Mouse (Mus musculus) macrophage (primary cell): ENCODE measurements around the gene Sgce. TPM values are rescaled to one million over a fixed set of nuclear protein-coding genes. Genes with fewer than 3 reads are reported as not detected.
"Not testable (repeated sequence)": the region's sequence is repeated elsewhere in the genome, so short reads cannot be mapped to it uniquely, and the experiment has no call there.

ENCODE experiments used
- H3K27ac ChIP-seq: fragments of 350-480 bp; formaldehyde crosslinking; 2 replicates; pipeline ENCODE4 v1.9.0; 2021
- H3K36me3 ChIP-seq: fragments of 350-480 bp; formaldehyde crosslinking; 2 replicates; pipeline ENCODE4 v1.9.0; 2021; ENCODE audit errors: inconsistent target
- H3K4me3 ChIP-seq: fragments of 350-480 bp; formaldehyde crosslinking; 2 replicates; pipeline ENCODE4 v1.9.0; 2021; ENCODE audit errors: inconsistent target
- H3K79me2 ChIP-seq: fragments of 350-480 bp; formaldehyde crosslinking; 2 replicates; pipeline ENCODE4 v1.9.0; 2021; ENCODE audit errors: inconsistent target
- WGBS: methylation state at CpG from one replicate; pipeline ENCODE4 v1.1.7; 2026; ENCODE audit warnings: inconsistent platforms; ENCODE audit not compliant: missing documents; 5-methylcytosine and 5-hydroxymethylcytosine counted together
- polyA plus RNA-seq: library from polyadenylated mRNA; stranded (reverse); fragments of 250-400 nt; gene quantifications from 3 replicates; pipeline ENCODE4 v1.2.4, GENCODE M21; 2018; ENCODE audit warnings: inconsistent platforms

The Sgce gene
- polyA plus RNA-seq, 1 experiment from 2014 or later, result 0.16 TPM

DNA sequence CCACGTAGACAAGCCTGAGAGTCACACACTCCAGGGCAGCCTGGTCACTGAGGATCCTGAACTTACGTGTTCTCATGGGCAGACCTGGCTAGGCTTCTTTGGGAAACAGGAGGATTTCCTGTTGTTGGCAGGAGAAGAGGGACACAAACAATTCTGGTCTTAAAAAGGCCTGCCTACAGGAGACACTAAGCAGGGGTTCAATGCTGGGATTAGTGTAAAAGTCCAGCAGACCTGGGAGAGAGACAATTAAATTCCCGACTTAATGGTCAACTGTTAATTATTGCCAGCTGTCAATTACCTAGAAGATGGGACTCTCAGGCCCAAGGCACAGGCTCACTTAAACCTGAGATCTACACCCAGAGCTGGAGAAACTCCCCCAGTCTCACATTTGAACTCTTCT is 51.2 kb downstream of the Sgce start:
- 98% methylated on average over 3 of the region's 3 CpGs for whole genome bisulfite sequencing
- no peak overlapping the region for H3K4me3 ChIP-seq
- no peaks in the 10 kb centered on the region for H3K79me2 ChIP-seq
- no peak overlapping the region for H3K27ac ChIP-seq
- H3K36me3 ChIP-seq, result no peaks in the 10 kb centered on the region

DNA sequence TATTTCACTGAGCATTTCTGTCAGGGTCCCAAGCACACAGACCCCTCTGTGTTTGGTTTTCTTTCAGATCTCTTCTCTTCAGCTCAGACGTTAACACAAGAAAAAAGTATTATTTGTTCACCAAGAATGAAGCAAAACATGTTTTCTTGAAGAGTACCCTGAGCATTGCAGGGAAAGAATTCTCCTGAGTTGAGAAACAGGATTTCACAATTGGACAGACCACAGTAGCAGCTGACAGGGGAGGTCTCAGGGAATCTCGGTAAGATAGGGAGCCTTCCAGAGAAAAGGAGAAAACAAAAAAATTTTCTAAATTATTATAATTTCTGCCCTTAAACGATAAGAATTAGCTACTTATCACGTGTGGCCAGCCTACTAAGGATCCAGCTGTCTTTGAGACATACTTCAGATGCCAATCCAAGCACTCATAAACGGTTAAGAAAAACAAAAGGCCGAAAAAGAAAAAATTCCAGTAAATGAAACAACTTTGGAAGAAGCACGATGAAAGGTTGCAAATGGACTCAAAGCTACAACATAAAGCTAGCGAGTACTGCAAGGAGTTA is 52.3 kb downstream of the Sgce start:
- H3K79me2 ChIP-seq, result no peaks in the 10 kb centered on the region

DNA sequence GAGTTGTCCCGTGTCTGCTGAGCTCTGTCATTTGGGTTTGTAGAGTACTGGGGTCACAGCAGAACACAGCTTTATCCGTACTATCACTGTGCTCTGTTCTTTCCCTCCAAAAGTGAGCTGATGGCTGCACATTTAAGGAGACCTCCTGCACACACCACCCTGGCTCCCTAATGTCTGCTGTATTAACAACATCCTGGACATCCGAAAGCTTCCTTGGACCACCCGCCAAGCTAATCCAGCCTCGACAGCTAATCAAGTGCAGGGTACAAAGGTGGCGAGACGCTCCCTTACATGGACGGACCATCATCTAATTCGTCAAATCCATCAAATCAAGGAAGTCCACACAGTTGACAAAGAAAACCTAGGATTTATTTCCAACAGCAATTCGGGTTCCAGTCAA is 53.5 kb downstream of the Sgce start:
- WGBS, result 91% methylated on average over 10 of the region's 10 CpGs

More for the DNA sequence above, 52.3 kb downstream of the Sgce start:
- Histone ChIP-seq H3K27ac (no peak overlapping the region), H3K4me3 (no peak overlapping the region), H3K36me3 (no peaks in the 10 kb centered on the region)
- 85% methylated on average over 8 of the region's 8 CpGs for WGBS

DNA sequence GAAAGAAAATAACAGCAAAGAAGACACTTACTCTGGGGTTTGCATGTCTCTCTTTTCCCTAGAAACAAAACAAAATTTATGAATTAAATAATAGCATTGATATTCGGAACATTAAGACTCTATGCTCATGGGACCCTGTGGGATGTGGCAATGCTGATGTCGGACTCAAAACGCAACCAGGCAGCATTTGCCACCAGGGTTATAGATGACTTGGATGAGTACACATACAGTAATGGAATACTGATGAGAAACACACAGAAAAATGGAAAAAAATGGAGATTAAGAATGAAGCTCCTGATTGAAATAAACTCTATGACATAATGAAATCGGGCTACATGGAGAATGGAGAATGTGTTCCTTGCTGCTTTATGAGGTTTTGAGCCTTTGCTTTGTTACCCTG is 56.6 kb downstream of the Sgce start:
- Histone ChIP-seq H3K27ac (no peak overlapping the region), H3K36me3 (no peaks in the 10 kb centered on the region), H3K79me2 (no peaks in the 10 kb centered on the region), H3K4me3 (no peak overlapping the region)
- whole genome bisulfite sequencing, result 100% methylated on average over 4 of the region's 4 CpGs

More for the DNA sequence above, 53.5 kb downstream of the Sgce start:
- Histone ChIP-seq H3K4me3 (no peak overlapping the region), H3K79me2 (no peaks in the 10 kb centered on the region), H3K36me3 (no peaks in the 10 kb centered on the region), H3K27ac (no peak overlapping the region)

DNA sequence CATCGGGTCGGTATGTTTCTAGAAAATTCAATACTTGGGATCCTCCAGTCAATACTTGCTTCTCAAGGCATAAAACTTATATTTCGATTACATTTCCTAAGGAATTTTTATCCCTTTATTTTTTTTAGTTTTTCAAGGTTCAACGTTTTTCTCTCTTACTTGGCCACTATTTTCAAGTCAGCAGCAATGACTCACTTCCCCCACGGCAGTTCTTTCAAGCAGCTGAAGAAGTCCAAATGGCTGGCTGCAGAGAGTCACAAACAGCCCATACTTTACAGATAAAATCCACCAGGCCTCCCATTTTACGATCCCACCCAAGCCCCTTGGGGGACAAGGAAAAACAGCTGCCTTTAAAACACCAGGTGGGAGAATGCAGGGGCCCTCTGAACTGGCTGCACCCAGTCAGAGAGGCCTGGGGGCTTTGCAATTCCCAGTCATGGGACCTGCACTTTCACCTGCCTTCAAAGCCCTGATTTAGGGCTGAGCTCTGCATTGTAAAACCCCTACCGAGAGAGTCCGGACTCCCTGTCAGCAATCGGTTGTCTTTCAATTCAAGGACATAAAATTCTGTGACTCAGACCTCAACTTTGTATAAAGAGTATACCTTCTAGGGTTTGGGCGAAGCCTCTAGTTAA is 62.2 kb downstream of the Sgce start:
- H3K4me3 ChIP-seq, result no peak overlapping the region
- H3K79me2 ChIP-seq, result no peaks in the 10 kb centered on the region
- H3K27ac ChIP-seq, result no peak overlapping the region
- 64% methylated on average over 10 of the region's 10 CpGs for WGBS
- H3K36me3 ChIP-seq, result no peaks in the 10 kb centered on the region

DNA sequence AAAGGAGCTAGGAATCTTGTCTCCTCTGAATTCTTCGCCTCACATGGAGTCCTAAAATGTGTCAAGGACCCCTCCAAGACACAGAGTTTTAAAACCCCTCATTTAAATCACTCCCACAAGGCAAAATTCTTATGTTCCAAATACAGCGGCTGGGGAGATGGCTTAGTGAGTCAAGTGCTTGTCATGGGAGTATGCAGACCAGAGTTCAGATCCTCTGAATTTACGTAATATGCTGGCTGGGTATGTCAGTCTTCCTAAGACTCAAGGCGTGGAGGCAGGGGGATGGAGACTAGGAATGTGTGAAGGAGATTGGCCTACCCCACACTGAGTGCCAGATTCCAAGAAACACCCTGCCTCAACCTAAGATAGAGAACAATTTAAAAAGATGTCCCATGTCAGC is 66.4 kb downstream of the Sgce start:
- H3K36me3 ChIP-seq, result no peaks in the 10 kb centered on the region
- WGBS, result 95% methylated on average over 4 of the region's 4 CpGs
- no peak overlapping the region for H3K27ac ChIP-seq
- no peaks in the 10 kb centered on the region for H3K79me2 ChIP-seq
- no peak overlapping the region for H3K4me3 ChIP-seq

DNA sequence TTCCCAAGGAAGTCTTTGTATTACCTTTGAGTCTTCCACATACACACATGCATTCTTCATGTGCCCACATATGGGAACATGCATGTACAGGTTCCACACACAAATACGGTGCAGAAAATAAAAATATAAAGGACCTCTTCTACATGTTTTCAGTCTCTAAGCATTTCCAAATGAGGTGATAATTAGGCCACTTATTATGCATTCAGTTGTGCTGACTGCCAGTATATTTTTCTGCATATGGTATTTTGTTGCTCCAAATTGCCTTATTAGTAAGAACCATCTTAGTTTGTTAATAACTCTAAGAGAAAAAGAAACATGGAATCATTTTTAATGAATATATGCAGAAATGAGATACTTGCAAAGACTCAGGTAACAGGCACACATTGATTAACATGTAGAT is 67.0 kb downstream of the Sgce start:
- Histone ChIP-seq H3K27ac (no peak overlapping the region), H3K79me2 (no peaks in the 10 kb centered on the region), H3K36me3 (no peaks in the 10 kb centered on the region), H3K4me3 (no peak overlapping the region)
- 92% methylated on average over 1 of the region's 1 CpGs for WGBS

DNA sequence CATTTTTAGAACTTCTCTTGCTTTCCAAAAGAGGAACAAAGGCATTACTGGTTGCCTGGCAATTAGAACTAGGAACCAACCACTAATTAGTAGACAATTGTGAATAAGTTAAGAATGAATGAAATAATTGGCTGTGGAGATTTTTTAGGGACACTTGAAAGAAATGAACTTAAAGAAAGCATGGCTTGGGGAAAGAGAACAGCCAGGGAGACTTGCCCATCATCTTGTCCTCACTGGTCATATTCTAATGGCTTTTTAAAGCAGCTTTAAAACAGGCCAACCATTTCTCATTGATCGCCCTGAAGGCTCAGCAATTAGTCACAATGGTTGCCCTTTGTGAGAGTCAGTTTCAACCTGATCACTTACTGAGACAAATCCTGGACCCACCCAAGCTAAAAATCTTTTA is 69.6 kb downstream of the Sgce start:
- H3K79me2 ChIP-seq, result no peaks in the 10 kb centered on the region
- H3K36me3 ChIP-seq, result no peaks in the 10 kb centered on the region

DNA sequence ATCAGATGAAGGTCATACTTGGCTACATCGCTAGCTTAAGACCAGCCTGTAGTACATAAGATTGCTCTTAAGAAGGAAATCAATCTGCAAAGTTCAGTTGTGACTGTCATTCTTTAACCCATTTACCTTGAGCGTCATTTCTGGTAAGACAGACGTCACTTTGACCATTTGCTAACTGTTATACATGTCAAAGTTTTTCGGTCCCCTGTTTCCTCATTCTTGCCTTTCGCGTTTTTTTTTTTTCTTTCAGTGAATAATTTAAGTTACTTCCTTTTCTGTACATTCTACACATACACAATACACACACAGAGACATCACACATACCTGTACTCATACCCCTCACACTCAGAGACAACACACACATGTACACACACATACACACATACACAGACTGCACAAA is 81.9 kb downstream of the Sgce start:
- no peaks in the 10 kb centered on the region for H3K79me2 ChIP-seq
- no peaks in the 10 kb centered on the region for H3K36me3 ChIP-seq
- no peak overlapping the region for H3K27ac ChIP-seq
- no peak overlapping the region for H3K4me3 ChIP-seq
- WGBS, result 23% methylated on average over 5 of the region's 6 CpGs

More for the DNA sequence above, 69.6 kb downstream of the Sgce start:
- no peak overlapping the region for H3K4me3 ChIP-seq
- WGBS, result 86% methylated on average over 1 of the region's 1 CpGs
- H3K27ac ChIP-seq, result no peak overlapping the region

DNA sequence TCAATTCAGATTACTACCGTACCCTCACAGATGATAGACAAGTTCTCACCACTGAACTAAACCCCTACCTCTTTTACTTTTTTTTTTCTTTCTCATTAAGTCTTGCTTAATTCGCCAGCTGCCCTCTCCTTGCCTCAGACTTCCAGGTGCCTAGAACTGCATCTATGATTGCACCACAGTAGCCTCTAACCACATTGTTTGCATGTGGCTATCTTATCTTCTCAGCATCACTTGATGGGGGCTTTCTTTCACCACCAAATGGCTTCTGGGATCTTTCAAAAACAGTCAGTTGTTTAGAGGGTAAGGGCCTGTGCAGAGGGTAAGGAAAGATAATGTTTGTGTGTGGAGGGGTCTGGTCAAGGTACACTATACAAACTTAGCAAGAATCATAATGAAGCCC is 82.7 kb downstream of the Sgce start:
- Histone ChIP-seq H3K36me3 (no peaks in the 10 kb centered on the region), H3K4me3 (no peak overlapping the region), H3K27ac (no peak overlapping the region), H3K79me2 (no peaks in the 10 kb centered on the region)
- WGBS, result 9% methylated on average over 2 of the region's 2 CpGs

DNA sequence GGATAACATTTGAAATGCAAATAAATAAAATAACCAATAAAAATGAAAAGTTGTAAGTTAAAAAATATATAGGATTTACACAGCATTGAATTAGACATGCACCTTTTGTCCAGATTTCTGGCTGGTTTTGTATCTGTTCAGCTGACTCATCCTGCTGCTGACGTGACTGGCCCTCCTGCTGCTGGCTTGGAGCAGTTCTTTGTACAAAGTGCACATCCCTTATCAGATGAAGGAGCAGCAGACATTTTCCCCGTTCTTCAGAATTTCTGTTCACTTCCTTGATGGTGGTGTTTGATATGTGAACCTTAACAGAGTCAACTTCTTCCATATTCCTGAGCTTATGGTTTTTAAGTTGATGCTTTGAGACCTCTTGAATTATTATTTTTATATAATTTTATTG is 83.5 kb downstream of the Sgce start:
- H3K79me2 ChIP-seq, result no peaks in the 10 kb centered on the region
- no peaks in the 10 kb centered on the region for H3K36me3 ChIP-seq
- H3K27ac ChIP-seq, result no peak overlapping the region
- WGBS, result 16% methylated on average over 2 of the region's 2 CpGs
- H3K4me3 ChIP-seq, result no peak overlapping the region

DNA sequence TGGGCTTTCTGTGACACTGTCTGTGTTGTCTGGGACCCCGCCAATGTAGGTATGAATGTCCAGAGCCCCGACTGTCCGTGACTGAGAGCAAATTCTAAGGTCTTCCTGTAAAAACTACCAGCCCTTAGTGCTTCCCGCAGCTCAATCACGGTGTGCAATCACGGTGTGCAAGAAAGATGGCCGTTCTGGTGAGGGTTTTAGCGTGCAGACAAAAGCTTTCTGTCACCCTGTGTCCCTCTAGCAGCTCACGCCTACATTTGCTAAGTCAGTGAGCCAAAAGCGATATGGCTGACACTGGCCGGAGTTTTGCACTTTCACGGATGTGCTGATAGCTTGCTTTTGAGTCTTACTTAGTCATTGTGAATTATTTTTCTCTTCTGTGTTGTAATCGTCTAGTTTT is 88.1 kb downstream of the Sgce start:
- H3K27ac ChIP-seq, result no peak overlapping the region
- H3K79me2 ChIP-seq, result no peaks in the 10 kb centered on the region
- no peak overlapping the region for H3K4me3 ChIP-seq
- no peaks in the 10 kb centered on the region for H3K36me3 ChIP-seq
- WGBS, result 87% methylated on average over 13 of the region's 13 CpGs

DNA sequence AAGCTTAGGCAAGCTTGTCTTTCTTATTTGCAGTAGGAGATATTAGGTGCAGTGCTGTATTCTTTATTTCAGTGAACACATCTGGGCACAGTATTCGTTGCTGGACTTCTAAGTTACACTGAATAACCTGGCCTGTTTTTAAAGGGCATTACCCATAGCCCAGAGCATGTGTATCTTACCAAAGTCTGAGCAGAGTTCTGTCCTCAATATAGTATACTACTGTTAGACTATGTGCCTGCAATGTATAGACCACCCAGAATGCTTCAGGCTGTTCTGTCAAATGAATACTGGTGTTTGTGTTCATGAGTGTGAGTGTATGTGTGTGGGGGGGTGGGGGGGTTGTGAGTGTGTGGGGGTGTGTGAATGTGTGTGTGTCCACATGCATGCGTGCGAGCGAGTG is 91.1 kb downstream of the Sgce start:
- Histone ChIP-seq H3K4me3 (no peak overlapping the region), H3K36me3 (no peaks in the 10 kb centered on the region), H3K27ac (no peak overlapping the region), H3K79me2 (no peaks in the 10 kb centered on the region)
- 95% methylated on average over 4 of the region's 4 CpGs for WGBS

DNA sequence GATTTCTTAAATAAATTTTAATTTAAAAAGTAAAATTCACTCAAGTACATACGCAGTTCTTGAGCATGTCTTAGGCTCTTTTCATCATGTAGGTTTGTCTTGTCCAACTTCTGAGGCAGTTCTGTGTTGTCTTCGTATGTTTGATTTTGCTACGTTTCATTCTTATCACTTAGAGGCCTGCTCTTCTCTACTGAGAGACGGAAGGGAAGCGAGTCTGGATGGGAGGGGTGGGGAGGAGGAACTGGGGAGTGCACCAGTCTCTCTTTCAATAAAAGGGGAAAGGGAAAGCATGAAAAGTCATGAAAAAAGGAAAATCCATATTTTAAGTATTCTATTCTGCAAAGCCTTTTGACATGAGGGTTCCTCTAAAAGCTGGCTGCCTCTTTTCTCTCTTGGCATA is 91.5 kb downstream of the Sgce start:
- WGBS, result 75% methylated on average over 5 of the region's 5 CpGs
- no peaks in the 10 kb centered on the region for H3K36me3 ChIP-seq
- no peaks in the 10 kb centered on the region for H3K79me2 ChIP-seq
- no peak overlapping the region for H3K27ac ChIP-seq
- H3K4me3 ChIP-seq, result no peak overlapping the region

DNA sequence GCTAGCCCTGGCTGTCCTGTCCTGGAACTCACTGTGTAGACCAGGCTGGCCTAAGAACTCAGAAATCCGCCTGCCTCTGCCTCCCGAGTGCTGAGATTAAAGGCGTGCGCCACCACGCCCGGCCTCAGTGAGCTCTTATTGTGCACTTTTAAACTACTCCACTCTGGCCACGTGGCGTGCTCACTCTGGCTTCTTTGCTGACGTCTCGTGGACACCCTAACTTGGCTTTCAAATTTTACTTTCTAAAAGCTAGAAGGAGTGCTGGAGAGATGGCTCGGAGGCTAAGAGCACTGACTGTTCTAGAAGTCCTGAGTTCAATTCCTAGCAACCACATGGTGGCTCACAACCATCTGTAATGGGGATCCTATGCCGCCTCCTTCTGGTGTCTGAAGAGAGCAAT is 93.3 kb downstream of the Sgce start:
- not testable (repeated sequence) for H3K4me3 ChIP-seq, H3K36me3 ChIP-seq, H3K27ac ChIP-seq, H3K79me2 ChIP-seq
- WGBS, result 88% methylated on average over 12 of the region's 12 CpGs

DNA sequence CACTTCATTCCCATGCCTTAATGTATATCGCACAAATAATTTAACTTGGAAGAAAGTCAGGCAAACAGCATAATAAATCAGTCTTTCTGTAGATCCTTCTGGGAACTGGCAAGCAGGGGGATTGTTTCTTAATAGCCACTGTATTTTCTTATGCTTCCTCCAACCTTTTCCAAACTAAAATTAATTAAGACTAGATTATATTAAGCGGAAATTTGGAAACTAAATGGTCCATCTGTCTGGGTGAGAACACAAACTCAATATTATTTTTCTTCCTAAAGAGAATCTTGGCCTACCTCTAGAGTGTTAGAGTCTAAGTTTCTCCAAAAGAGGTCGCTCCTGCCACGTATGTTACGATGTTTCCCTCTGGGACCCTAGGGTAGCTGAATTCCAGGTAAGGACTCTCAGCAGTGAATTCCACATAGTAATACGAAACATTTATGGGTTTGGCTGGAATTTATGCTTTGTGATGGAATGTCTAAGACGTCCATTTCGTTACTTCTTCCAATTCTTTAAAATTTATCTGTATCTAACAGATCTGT is 94.3 kb downstream of the Sgce start:
- WGBS, result 98% methylated on average over 8 of the region's 8 CpGs
- Histone ChIP-seq H3K4me3 (no peak overlapping the region), H3K27ac (no peak overlapping the region), H3K79me2 (no peaks in the 10 kb centered on the region), H3K36me3 (no peaks in the 10 kb centered on the region)
